Mouse (Mus musculus) heart, postnatal 0 days (tissue): ENCODE results near the gene Selenos. TPM values are rescaled to one million over a fixed set of nuclear protein-coding genes. Genes with fewer than 3 reads are reported as not detected.

ENCODE experiments used
- ATAC-seq: fragments of 200-750 bp; cut with Nextera tagmentation; 2 replicates; pipeline ENCODE4 v1.8.0; 2017; ENCODE audit warnings: low read depth, moderate number of reproducible peaks, moderate library complexity; ENCODE audit not compliant: insufficient read depth
- DNase-seq: peaks from one replicate; pipeline ENCODE4 v3.0.0-alpha.2; 2016; ENCODE audit warnings: low spot score
- H3K27ac ChIP-seq: fragments of 300-500 bp; sonication (generic); 2 replicates; pipeline ENCODE4 v1.5.1; 2014; ENCODE audit warnings: low read depth, mild to moderate bottlenecking
- H3K27me3 ChIP-seq: fragments of 300-500 bp; sonication (generic); 2 replicates; pipeline ENCODE4 v1.6.1; 2014; ENCODE audit warnings: low read length, mixed read lengths; ENCODE audit not compliant: control insufficient read depth, insufficient read depth
- H3K36me3 ChIP-seq: fragments of 300-500 bp; sonication (generic); replicated peaks from 2 replicates; pipeline ENCODE4 v1.6.1; 2014; ENCODE audit warnings: low read length, mixed read lengths; ENCODE audit not compliant: control insufficient read depth, insufficient read depth
- H3K4me1 ChIP-seq: fragments of 300-500 bp; sonication (generic); 2 replicates; pipeline ENCODE4 v1.6.1; 2014; ENCODE audit warnings: antibody characterized with exemption; ENCODE audit not compliant: control insufficient read depth, insufficient read depth
- H3K4me2 ChIP-seq: fragments of 300-500 bp; sonication (generic); 2 replicates; pipeline ENCODE4 v1.6.1; 2014; ENCODE audit warnings: low read depth, mild to moderate bottlenecking, low read length, moderate library complexity
- H3K4me3 ChIP-seq: fragments of 300-500 bp; sonication (generic); 2 replicates; pipeline ENCODE4 v1.5.1; 2014; ENCODE audit warnings: low read depth, low read length
- H3K9ac ChIP-seq: fragments of 300-500 bp; sonication (generic); replicated peaks from 2 replicates; pipeline ENCODE4 v1.6.1; 2014; ENCODE audit warnings: low read depth, low read length, mixed read lengths
- H3K9me3 ChIP-seq: fragments of 300-500 bp; sonication (generic); replicated peaks from 2 replicates; pipeline ENCODE4 v1.6.1; 2016; ENCODE audit warnings: low read length; ENCODE audit not compliant: control insufficient read depth
- CTCF ChIP-seq: IDR thresholded peaks from 2 replicates; pipeline ENCODE4 v1.5.1; 2016; ENCODE audit warnings: antibody characterized with exemption, control low read depth, low read depth
- EP300 ChIP-seq: IDR thresholded peaks from 2 replicates; pipeline ENCODE4 v1.6.1; 2016; ENCODE audit warnings: antibody characterized with exemption, low read depth
- WGBS: fragments of 180-500 bp; shearing (Covaris S2); extraction: QIAGEN DNeasy Blood & Tissue Kit; methylation state at CpG from one replicate; pipeline ENCODE4 v1.1.7; 2014; 5-methylcytosine and 5-hydroxymethylcytosine counted together
- polyA plus RNA-seq: library from polyadenylated mRNA; unstranded; fragments of >200 nt; fragmentation: Nextera tagmentation; extraction: Ambion mirVana; gene quantifications from 2 replicates; pipeline ENCODE4 v1.2.1, GENCODE M21; 2015
- total RNA-seq: library from RNA; depleted of rRNA; stranded (reverse); fragments of >200 nt; gene quantifications from 2 replicates; pipeline ENCODE4 v1.2.3, GENCODE M21; 2014; ENCODE audit warnings: low replicate concordance

Gene Selenos
- total and polyA plus RNA-seq, 2 experiments from 2014 or later = 30.7 to 66.3 TPM

GRCm38 (mm10) chr7:66115821-66116343 is 36.4 kb downstream of the Selenos start:
- no peaks in the 10 kb centered on the region for H3K27me3 ChIP-seq
- H3K9me3 ChIP-seq = no peaks in the 10 kb centered on the region
- no peak for DNase-seq
- 63% methylated on average over 11 of the region's 11 CpGs for WGBS
- ATAC-seq = no peak
- peaks cover 36% of the 10 kb centered on the region for H3K4me1 ChIP-seq
- no peaks in the 10 kb centered on the region for H3K36me3 ChIP-seq
- H3K4me3 ChIP-seq = no peak overlapping the region
- no peak overlapping the region for H3K27ac ChIP-seq
- no peak overlapping the region for H3K4me2 ChIP-seq
- TF ChIP-seq EP300 (no peak), CTCF (no peak)
- H3K9ac ChIP-seq = no peak overlapping the region

GRCm38 (mm10) chr7:66116906-66117482 is 37.5 kb downstream of the Selenos start:
- Histone ChIP-seq H3K27ac (no peak overlapping the region), H3K9ac (no peak overlapping the region), H3K4me1 (peaks cover 38% of the 10 kb centered on the region), H3K36me3 (no peaks in the 10 kb centered on the region), H3K4me2 (no peak overlapping the region), H3K4me3 (no peak overlapping the region), H3K9me3 (no peaks in the 10 kb centered on the region), H3K27me3 (no peaks in the 10 kb centered on the region)
- ATAC-seq (no peak), DNase-seq (no peak)
- no peak for TF ChIP-seq EP300
- no peak for TF ChIP-seq CTCF
- WGBS = 42% methylated on average over 8 of the region's 8 CpGs

- peaks cover 38% of the 10 kb centered on the region for H3K4me1 ChIP-seq
- 70% methylated on average over 3 of the region's 3 CpGs for WGBS
- H3K9me3 ChIP-seq = no peaks in the 10 kb centered on the region
- ATAC-seq (no peak), DNase-seq (no peak)
- no peaks in the 10 kb centered on the region for H3K27me3 ChIP-seq
- TF ChIP-seq CTCF = no peak
- TF ChIP-seq EP300 = no peak
- no peak overlapping the region for H3K4me2 ChIP-seq
- H3K36me3 ChIP-seq = no peaks in the 10 kb centered on the region
- H3K9ac ChIP-seq = no peak overlapping the region
- no peak overlapping the region for H3K27ac ChIP-seq
- no peak overlapping the region for H3K4me3 ChIP-seq
These were observed 38.6 kb downstream of the Selenos start for GRCm38 (mm10) chr7:66118046-66118445.

GRCm38 (mm10) chr7:66118796-66119195 is 39.3 kb downstream of the Selenos start:
- Histone ChIP-seq H3K4me2 (no peak overlapping the region), H3K4me1 (peaks cover 32% of the 10 kb centered on the region), H3K36me3 (no peaks in the 10 kb centered on the region), H3K27ac (0 out of 2 replicates have a peak overlapping the region, but pooled peaks have one; percentile 34), H3K9me3 (no peaks in the 10 kb centered on the region), H3K27me3 (no peaks in the 10 kb centered on the region), H3K4me3 (no peak overlapping the region), H3K9ac (no peak overlapping the region)
- ATAC-seq (no peak), DNase-seq (no peak)
- WGBS = 77% methylated on average over 7 of the region's 7 CpGs
- TF ChIP-seq EP300 (no peak), CTCF (no peak)

- TF ChIP-seq CTCF (no peak), EP300 (no peak)
- Histone ChIP-seq H3K36me3 (peaks cover 3% of the 10 kb centered on the region), H3K27me3 (no peaks in the 10 kb centered on the region), H3K4me2 (no peak overlapping the region), H3K9ac (no peak overlapping the region), H3K9me3 (no peaks in the 10 kb centered on the region), H3K27ac (no peak overlapping the region; the same call in 1 of the 2 replicates), H3K4me1 (peaks cover 32% of the 10 kb centered on the region), H3K4me3 (no peak overlapping the region)
- ATAC-seq (no peak), DNase-seq (no peak)
- 62% methylated on average over 1 of the region's 1 CpGs for WGBS
These were observed 40.7 kb downstream of the Selenos start for GRCm38 (mm10) chr7:66120139-66120538.
